Mouse (Mus musculus): ENCODE measurements around the gene Kcnj16.

The Kcnj16 gene
- long read RNA-seq, experiment 1 = 0 reads
- long read RNA-seq, experiment 2 = 0 reads

GRCm38 (mm10) chr11:110967762-110968135, at the start of gene Kcnj16:
Gene Kcnj16, plus strand, starts transcription at chr11:110968033.
- intact Hi-C loops (cut with DNase I) = no loop called here

GRCm38 (mm10) chr11:110918808-110919465, 48.9 kb upstream of the Kcnj16 start:
- intact Hi-C loops (cut with DNase I) = no loop called here

- intact Hi-C loops (cut with DNase I) = no loop called here
Observed at GRCm38 (mm10) chr11:110935699-110936098, 32.1 kb upstream of the Kcnj16 start.

GRCm38 (mm10) chr11:110942280-110942679, 25.6 kb upstream of the Kcnj16 start:
- intact Hi-C loops (cut with DNase I) = no loop called here

- intact Hi-C loops (cut with DNase I) = no loop called here
Observed at GRCm38 (mm10) chr11:110942695-110943135, 25.1 kb upstream of the Kcnj16 start.

- intact Hi-C loops (cut with DNase I) = no loop called here
Observed at GRCm38 (mm10) chr11:110956665-110957064, 11.2 kb upstream of the Kcnj16 start.

GRCm38 (mm10) chr11:110961592-110962021, 6.2 kb upstream of the Kcnj16 start:
- intact Hi-C loops (cut with DNase I) = no loop called here

GRCm38 (mm10) chr11:110967019-110967761, 643 bp upstream of the Kcnj16 start:
- intact Hi-C loops (cut with DNase I) = no loop called here

GRCm38 (mm10) chr11:110968901-110969300, 1.1 kb downstream of the Kcnj16 start:
- intact Hi-C loops (cut with DNase I) = no loop called here

- intact Hi-C loops (cut with DNase I) = no loop called here
Observed at GRCm38 (mm10) chr11:110985508-110985907, 17.7 kb downstream of the Kcnj16 start.

GRCm38 (mm10) chr11:110985949-110986348, 18.1 kb downstream of the Kcnj16 start:
- intact Hi-C loops (cut with DNase I) = no loop called here

GRCm38 (mm10) chr11:110993616-110994015, 25.8 kb downstream of the Kcnj16 start:
- intact Hi-C loops (cut with DNase I) = no loop called here

- intact Hi-C loops (cut with DNase I) = no loop called here
Observed at GRCm38 (mm10) chr11:110997211-110997610, 29.4 kb downstream of the Kcnj16 start.

GRCm38 (mm10) chr11:111005103-111005502, 37.3 kb downstream of the Kcnj16 start:
- intact Hi-C loops (cut with DNase I) = no loop called here

- intact Hi-C loops (cut with DNase I) = no loop called here
Observed at GRCm38 (mm10) chr11:111009471-111009870, 41.6 kb downstream of the Kcnj16 start.

GRCm38 (mm10) chr11:111016206-111016605, 48.4 kb downstream of the Kcnj16 start:
- intact Hi-C loops (cut with DNase I) = no loop called here

- intact Hi-C loops (cut with DNase I) = no loop called here
Observed at GRCm38 (mm10) chr11:111020211-111020610, 52.4 kb downstream of the Kcnj16 start.

- intact Hi-C loops (cut with DNase I) = no loop called here
Observed at GRCm38 (mm10) chr11:111022681-111023281, 54.9 kb downstream of the Kcnj16 start.

GRCm38 (mm10) chr11:111042175-111042574, 74.3 kb downstream of the Kcnj16 start:
- intact Hi-C loops (cut with DNase I) = loop anchor here (2.0 to 10.0 kb wide), 3 partner anchors 469 to 537 kb away; no protein-coding TSS in a partner anchor

- intact Hi-C loops (cut with DNase I) = loop anchor here (2.0 to 10.0 kb wide), 3 partner anchors 470 to 538 kb away; no protein-coding TSS in a partner anchor
Observed at GRCm38 (mm10) chr11:111043298-111043697, 75.5 kb downstream of the Kcnj16 start.

GRCm38 (mm10) chr11:111054252-111054651, 86.4 kb downstream of the Kcnj16 start:
- intact Hi-C loops (cut with DNase I) = no loop called here
